Mouse (Mus musculus): ENCODE results near the gene Ano2.

Gene Ano2

GRCm38 (mm10) chr6:125690057-125690703 lies at the start of gene Ano2:
TSS of gene Ano2 (plus strand) at chr6:125690419.
- DNase-seq = no peak

- no peak for DNase-seq
Observed at GRCm38 (mm10) chr6:125640486-125640885, 49.7 kb upstream of the Ano2 start.

- no peak for DNase-seq
Observed at GRCm38 (mm10) chr6:125641146-125641545, 49.1 kb upstream of the Ano2 start.

- no peak for DNase-seq
Observed at GRCm38 (mm10) chr6:125648964-125649363, 41.3 kb upstream of the Ano2 start.

- DNase-seq = no peak
Observed at GRCm38 (mm10) chr6:125651335-125651734, 38.9 kb upstream of the Ano2 start.

GRCm38 (mm10) chr6:125653416-125653815 lies 36.8 kb upstream of the Ano2 start:
- DNase-seq = no peak

GRCm38 (mm10) chr6:125656921-125657320 lies 33.3 kb upstream of the Ano2 start:
- DNase-seq = no peak

GRCm38 (mm10) chr6:125657966-125658365 lies 32.3 kb upstream of the Ano2 start:
- DNase-seq = no peak

- DNase-seq = peak; percentile 22
Observed at GRCm38 (mm10) chr6:125661106-125661877, 28.9 kb upstream of the Ano2 start.

- no peak for DNase-seq
Observed at GRCm38 (mm10) chr6:125663906-125664305, 26.3 kb upstream of the Ano2 start.

GRCm38 (mm10) chr6:125671835-125672234 lies 18.4 kb upstream of the Ano2 start:
- DNase-seq = no peak

- DNase-seq = no peak
Observed at GRCm38 (mm10) chr6:125678492-125678891, 11.7 kb upstream of the Ano2 start.

- no peak for DNase-seq
Observed at GRCm38 (mm10) chr6:125680613-125681012, 9.6 kb upstream of the Ano2 start.

GRCm38 (mm10) chr6:125685420-125685819 lies 4.8 kb upstream of the Ano2 start:
- DNase-seq = no peak

GRCm38 (mm10) chr6:125687986-125688385 lies 2.2 kb upstream of the Ano2 start:
- DNase-seq = no peak

GRCm38 (mm10) chr6:125701146-125701545 lies 10.9 kb downstream of the Ano2 start:
- no peak for DNase-seq

- no peak for DNase-seq
Observed at GRCm38 (mm10) chr6:125711261-125711660, 21.0 kb downstream of the Ano2 start.

- no peak for DNase-seq
Observed at GRCm38 (mm10) chr6:125726408-125726807, 36.2 kb downstream of the Ano2 start.

GRCm38 (mm10) chr6:125727484-125727911 lies 37.3 kb downstream of the Ano2 start:
- DNase-seq = no peak

GRCm38 (mm10) chr6:125729471-125729870 lies 39.3 kb downstream of the Ano2 start:
- DNase-seq = no peak

- DNase-seq = no peak
Observed at GRCm38 (mm10) chr6:125729986-125730535, 39.8 kb downstream of the Ano2 start.

GRCm38 (mm10) chr6:125737511-125738285 lies 47.5 kb downstream of the Ano2 start:
- DNase-seq = no peak
